Mouse (Mus musculus) lung, postnatal 0 days (tissue): ENCODE results near the gene Gm21762.
"Not testable (repeated sequence)": the region's sequence is repeated elsewhere in the genome, so short reads cannot be mapped to it uniquely, and the experiment has no call there.

ENCODE experiments used
- CTCF ChIP-seq: IDR thresholded peaks from 2 replicates; pipeline ENCODE4 v1.5.1; 2016; ENCODE audit warnings: antibody characterized with exemption, mild to moderate bottlenecking
- EP300 ChIP-seq: IDR thresholded peaks from 2 replicates; pipeline ENCODE4 v1.6.1; 2016; ENCODE audit warnings: antibody characterized with exemption, mild to moderate bottlenecking, control low read depth

GRCm38 (mm10) chr13:120172133-120172532 lies 43.6 kb downstream of the Gm21762 start, which contains the start of gene Gm21818:
- TF ChIP-seq CTCF, EP300: not testable (repeated sequence)
